Mouse (Mus musculus): ENCODE data around the gene Stx4a.
A peak's percentile ranks its signal among the peaks of the same experiment; 100 is the strongest.
"Not testable (repeated sequence)": the region's sequence is repeated elsewhere in the genome, so short reads cannot be mapped to it uniquely, and the experiment has no call there.

Stx4a gene

DNA sequence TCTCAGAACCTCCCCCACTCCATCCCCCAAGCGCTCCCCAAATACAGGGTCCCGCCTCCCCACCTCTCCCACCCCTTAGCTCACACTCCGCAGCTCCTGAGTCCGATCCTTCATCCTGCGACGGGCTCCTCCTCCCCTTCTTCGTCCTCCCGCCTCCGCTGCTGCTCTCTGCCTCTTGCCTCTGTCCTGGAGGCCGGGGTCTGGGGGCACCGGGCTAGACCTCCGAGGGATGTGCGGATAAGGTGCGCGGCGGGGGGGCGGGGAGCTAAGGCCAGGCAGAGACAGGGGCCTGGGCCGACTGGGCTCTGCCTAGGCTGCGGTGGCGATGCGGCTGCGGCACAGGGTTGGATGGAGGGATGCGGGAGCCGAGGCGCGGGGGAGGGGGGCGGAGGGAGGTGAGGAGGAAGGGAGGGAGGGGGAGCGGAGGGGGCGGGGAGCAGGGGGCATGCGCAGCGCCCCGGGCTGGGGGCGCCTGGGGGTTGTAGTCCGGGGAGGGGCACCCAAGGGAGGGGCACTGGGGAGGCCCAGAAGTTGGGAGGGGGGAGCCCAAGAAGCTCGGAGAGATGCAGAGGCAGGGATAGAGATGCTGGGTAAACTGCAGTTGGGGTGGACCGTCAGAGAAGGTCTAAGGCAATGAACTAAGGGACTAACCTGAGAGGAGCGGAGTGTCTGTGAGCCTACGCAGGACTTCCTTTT, at the start of gene Stx4a, which contains the start of gene Stx1b:
TSS of gene Stx4a (plus strand) at position 119 of the 696 bp plus-strand sequence.
TSS of gene Stx1b (minus strand) at position 374 of the 696 bp plus-strand sequence.
- no peak for DNase-seq (ENCODE audit: low spot score in 2 of 2)

DNA sequence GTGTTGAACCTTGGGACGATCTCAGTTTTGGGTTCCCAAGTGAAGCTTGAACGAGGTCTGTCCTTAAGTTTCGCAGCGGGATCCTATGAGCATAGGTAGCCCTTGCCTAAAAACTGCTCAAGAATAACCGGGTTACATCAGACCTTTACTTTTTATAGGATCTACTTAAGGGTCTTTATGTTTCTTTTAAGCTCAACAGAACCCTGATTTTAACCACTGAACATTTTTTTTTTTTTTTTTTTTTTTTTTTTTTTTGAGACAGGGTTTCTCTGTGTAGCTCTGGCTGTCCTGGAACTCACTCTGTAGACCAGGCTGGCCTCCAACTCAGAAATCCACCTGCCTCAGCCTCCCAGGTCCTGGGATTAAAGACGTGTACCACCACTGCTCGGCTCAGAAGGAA, 48.3 kb upstream of the Stx4a start:
- DNase-seq (ENCODE audit: low spot score in 2 of 2): not testable (repeated sequence)

GRCm38 (mm10) chr7:127776426-127776825, 47.7 kb upstream of the Stx4a start, which contains the start of gene Setd1a:
Setd1a (plus strand) TSS chr7:127776670.
- peak; percentile 67 to 79 for DNase-seq (ENCODE audit: low spot score in 2 of 2)

DNA sequence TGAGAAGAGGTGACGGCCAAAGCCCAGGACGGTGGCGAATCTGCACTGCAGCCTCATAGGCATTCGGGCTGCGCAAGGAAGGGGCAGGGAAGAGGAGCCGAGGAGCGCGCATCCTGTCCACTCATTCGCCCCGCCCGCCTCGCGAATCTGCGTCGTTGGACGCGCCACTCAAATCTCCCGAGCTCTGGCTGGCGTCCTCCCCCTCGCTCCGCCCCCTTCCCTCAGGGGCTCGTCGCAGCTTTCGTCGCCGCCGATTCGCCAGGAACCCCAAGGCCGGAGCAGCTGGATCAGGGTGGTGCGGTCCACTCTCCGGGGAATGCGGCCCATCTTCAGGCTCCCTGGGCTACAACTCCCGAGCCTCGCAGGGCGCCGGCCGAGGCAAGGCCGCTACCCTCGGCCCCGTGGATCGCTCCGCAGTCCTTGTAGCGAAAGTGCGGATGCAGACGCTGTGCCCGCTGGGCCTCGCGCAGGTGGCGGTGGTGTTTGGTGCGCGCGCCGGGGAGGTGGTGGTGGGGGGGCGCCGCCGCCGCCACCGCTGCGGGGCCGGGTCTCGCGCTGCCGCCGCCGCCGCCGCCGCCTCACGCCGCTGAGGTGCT, 47.1 kb upstream of the Stx4a start:
- DNase-seq (ENCODE audit: low spot score in 2 of 2): peak; percentile 96 to 97

DNA sequence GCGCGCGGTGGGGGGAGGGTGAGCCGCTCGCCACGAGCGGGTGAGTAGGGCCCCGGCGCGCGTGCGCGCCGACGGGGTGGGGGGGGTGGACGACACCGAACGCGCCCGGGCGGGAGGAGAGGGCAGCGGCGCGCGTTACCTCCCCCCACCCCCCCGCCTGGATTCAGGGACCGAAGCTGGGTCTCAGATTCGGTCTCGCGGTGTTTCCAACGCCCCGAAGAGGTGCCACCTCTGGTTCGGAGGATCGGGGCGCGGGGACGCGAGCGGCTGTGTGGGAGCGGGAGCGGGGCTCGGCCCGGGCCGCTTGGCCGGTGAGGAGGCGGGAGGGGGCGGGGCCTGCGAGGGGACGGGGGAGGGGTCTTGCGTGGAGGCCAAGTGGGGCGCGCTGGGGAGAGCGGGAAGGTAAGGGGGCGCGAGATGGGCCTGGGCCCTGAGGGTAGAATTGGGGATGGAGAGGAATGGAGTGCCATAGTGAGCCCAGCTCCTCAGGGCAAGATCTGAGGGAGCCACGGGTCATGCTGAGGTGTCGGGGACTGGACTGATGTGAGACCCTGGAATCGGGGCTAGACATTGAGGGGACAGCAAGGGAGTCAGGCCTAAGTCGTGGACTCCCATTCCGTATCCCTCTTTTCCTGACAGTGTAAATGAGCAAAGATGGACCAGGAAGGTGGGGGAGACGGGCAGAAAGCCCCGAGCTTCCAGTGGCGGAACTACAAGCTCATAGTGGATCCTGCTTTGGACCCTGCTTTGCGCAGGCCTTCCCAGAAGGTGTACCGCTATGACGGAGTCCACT, 46.4 kb upstream of the Stx4a start:
- DNase-seq (ENCODE audit: low spot score in 2 of 2): peak; percentile 38 to 48

- no peak for DNase-seq (ENCODE audit: low spot score in 2 of 2)
These were observed 45.7 kb upstream of the Stx4a start for GRCm38 (mm10) chr7:127778350-127778749.

- DNase-seq (ENCODE audit: low spot score in 2 of 2): no peak
These were observed 38.8 kb upstream of the Stx4a start, which contains the start of gene Gm49388 for GRCm38 (mm10) chr7:127785308-127785707. Gm49388 (plus strand) TSS chr7:127785608.

GRCm38 (mm10) chr7:127797076-127797845, 26.8 kb upstream of the Stx4a start:
- no peak for DNase-seq (ENCODE audit: low spot score in 2 of 2)

DNA sequence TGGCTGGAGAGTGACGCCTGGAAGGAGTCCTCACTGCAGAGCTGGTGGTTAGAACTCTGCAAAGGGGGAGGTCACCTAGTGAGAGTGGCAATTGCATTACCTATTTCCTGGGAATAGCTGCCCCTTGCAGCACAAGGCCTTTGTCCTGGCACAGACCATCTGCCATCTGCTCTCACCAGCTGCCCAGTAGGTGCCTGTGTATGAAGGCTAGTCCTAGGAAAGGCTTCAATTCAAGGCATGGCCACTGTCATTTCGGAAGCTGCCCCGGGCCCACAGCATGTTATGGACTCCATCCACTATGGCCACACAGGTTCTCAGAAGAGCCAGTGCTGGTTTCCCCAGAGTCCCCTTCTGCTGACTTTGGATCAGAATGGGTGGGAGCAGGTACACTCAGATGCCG, 25.5 kb upstream of the Stx4a start:
- DNase-seq (ENCODE audit: low spot score in 2 of 2): no peak

GRCm38 (mm10) chr7:127799211-127799610, 24.9 kb upstream of the Stx4a start:
- no peak for DNase-seq (ENCODE audit: low spot score in 2 of 2)

DNA sequence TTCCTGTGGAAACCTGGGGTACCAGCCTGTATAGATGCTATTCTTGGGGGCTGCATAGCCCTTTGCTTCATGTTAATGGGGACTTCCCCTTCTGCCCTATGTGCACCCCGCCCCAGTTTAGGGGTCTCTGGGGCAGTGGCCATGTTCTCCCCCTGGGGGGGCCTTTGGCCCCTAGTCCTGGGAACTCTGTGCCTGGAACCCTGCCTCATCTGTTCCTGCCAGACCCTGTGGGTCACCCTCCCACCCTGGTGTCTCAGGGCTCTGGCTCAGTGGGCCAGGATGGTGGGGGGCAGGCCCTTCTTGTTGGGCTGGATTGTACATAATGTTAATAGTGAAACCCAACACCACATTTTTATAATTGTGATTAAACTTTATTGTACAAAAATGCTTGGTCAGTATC, 24.4 kb upstream of the Stx4a start:
- no peak for DNase-seq (ENCODE audit: low spot score in 2 of 2)

GRCm38 (mm10) chr7:127800435-127801009, 23.6 kb upstream of the Stx4a start, which contains the start of gene Hsd3b7:
Hsd3b7 (plus strand) TSS chr7:127800604.
- peak; percentile 65 to 76 for DNase-seq (ENCODE audit: low spot score in 2 of 2)

GRCm38 (mm10) chr7:127801010-127801621, 23.0 kb upstream of the Stx4a start:
- no peak for DNase-seq (ENCODE audit: low spot score in 2 of 2)

GRCm38 (mm10) chr7:127802313-127802712, 21.8 kb upstream of the Stx4a start:
- no peak for DNase-seq (ENCODE audit: low spot score in 2 of 2)

GRCm38 (mm10) chr7:127808821-127809220, 15.3 kb upstream of the Stx4a start:
- no peak for DNase-seq (ENCODE audit: low spot score in 2 of 2)

GRCm38 (mm10) chr7:127809846-127810245, 14.2 kb upstream of the Stx4a start:
- no peak for DNase-seq (ENCODE audit: low spot score in 2 of 2)

GRCm38 (mm10) chr7:127810650-127811049, 13.4 kb upstream of the Stx4a start:
- no peak for DNase-seq (ENCODE audit: low spot score in 2 of 2)

GRCm38 (mm10) chr7:127811240-127811639, 12.9 kb upstream of the Stx4a start:
- no peak for DNase-seq (ENCODE audit: low spot score in 2 of 2)

- no peak for DNase-seq (ENCODE audit: low spot score in 2 of 2)
These were observed 11.8 kb upstream of the Stx4a start for GRCm38 (mm10) chr7:127812292-127812691.

DNA sequence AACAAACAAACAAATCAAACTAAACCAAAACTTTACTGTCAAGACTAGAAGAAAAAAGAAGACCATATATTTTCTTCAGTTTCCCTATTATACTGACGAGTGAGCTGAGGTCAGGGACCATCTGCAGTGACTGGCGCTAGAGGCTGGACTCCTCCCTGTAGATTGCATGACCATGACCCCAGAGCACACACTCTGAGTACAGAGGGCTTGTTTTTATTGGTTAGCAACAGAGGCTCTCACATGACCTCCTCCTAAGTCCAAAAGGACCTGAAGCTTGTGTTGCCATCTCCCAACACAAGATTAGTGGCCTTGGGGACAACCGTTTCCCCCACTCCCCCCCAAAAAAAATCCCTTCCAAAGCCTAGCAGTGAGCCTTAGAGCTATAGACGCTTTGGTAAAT, 10.3 kb upstream of the Stx4a start:
- DNase-seq (ENCODE audit: low spot score in 2 of 2): no peak
